Mouse (Mus musculus) spleen, postnatal 14 days (tissue): ENCODE measurements around the gene Mboat2.

Source experiments
- DNase-seq, 2 experiments: peaks; one replicate each; pipeline ENCODE4 v3.0.0; 2021 to 2022; ENCODE audit warnings: low spot score in 2 of 2

The Mboat2 gene

GRCm38 (mm10) chr12:24860436-24860835 lies 29.8 kb downstream of the Mboat2 start:
- DNase-seq = no peak

- DNase-seq = no peak
These were observed 33.1 kb downstream of the Mboat2 start for GRCm38 (mm10) chr12:24863762-24864161.

GRCm38 (mm10) chr12:24866645-24867044 lies 36.0 kb downstream of the Mboat2 start:
- DNase-seq = no peak

GRCm38 (mm10) chr12:24868694-24869093 lies 38.0 kb downstream of the Mboat2 start:
- DNase-seq = no peak

GRCm38 (mm10) chr12:24869231-24869630 lies 38.6 kb downstream of the Mboat2 start:
- no peak for DNase-seq

- no peak for DNase-seq
These were observed 40.2 kb downstream of the Mboat2 start for GRCm38 (mm10) chr12:24870901-24871300.

GRCm38 (mm10) chr12:24872264-24872663 lies 41.6 kb downstream of the Mboat2 start:
- no peak for DNase-seq

GRCm38 (mm10) chr12:24872689-24873088 lies 42.0 kb downstream of the Mboat2 start:
- DNase-seq = no peak

GRCm38 (mm10) chr12:24875908-24876307 lies 45.2 kb downstream of the Mboat2 start:
- DNase-seq = no peak

GRCm38 (mm10) chr12:24877231-24877630 lies 46.6 kb downstream of the Mboat2 start:
- no peak for DNase-seq

GRCm38 (mm10) chr12:24878090-24878489 lies 47.4 kb downstream of the Mboat2 start:
- no peak for DNase-seq

GRCm38 (mm10) chr12:24878735-24879362 lies 48.2 kb downstream of the Mboat2 start:
- no peak for DNase-seq

GRCm38 (mm10) chr12:24879613-24880029 lies 48.9 kb downstream of the Mboat2 start:
- no peak for DNase-seq

- no peak for DNase-seq
These were observed 52.6 kb downstream of the Mboat2 start for GRCm38 (mm10) chr12:24883279-24883678.

GRCm38 (mm10) chr12:24886800-24887199 lies 56.1 kb downstream of the Mboat2 start:
- DNase-seq = no peak

- peak in 1 of 2 experiments; percentile 40 for DNase-seq
These were observed 58.8 kb downstream of the Mboat2 start for GRCm38 (mm10) chr12:24889371-24890051.

- no peak for DNase-seq
These were observed 59.5 kb downstream of the Mboat2 start for GRCm38 (mm10) chr12:24890158-24890557.

GRCm38 (mm10) chr12:24890684-24891459 lies 60.2 kb downstream of the Mboat2 start:
- no peak for DNase-seq

- no peak for DNase-seq
These were observed 61.9 kb downstream of the Mboat2 start for GRCm38 (mm10) chr12:24892536-24892935.

GRCm38 (mm10) chr12:24893777-24894468 lies 63.2 kb downstream of the Mboat2 start:
- no peak for DNase-seq

GRCm38 (mm10) chr12:24895352-24895751 lies 64.7 kb downstream of the Mboat2 start:
- no peak for DNase-seq

GRCm38 (mm10) chr12:24897354-24897753 lies 66.7 kb downstream of the Mboat2 start:
- no peak for DNase-seq
